8 mouse cellular contexts compared by ENCODE assay signal in genomic region chr2:112267547-112268269, GRCm38 (mm10). TPM values are rescaled to one million over a fixed set of nuclear protein-coding genes. Genes with fewer than 3 reads are reported as not detected.
DNase-seq lines count a peak whose midpoint lies in the region; ATAC-seq and TF ChIP-seq lines count a peak whose summit lies in the region.

No protein-coding gene starts in this region.

- H3K27ac ChIP-seq in kidney, embryonic 15.5 days, result no peak overlapping the region
- H3K27ac ChIP-seq in brown adipose tissue, adult 24 weeks (replicated peaks; ENCODE audit: low read depth, low read length), result peak overlapping the region; percentile 34; the same call in 1 of the 2 replicates
- no peak overlapping the region for H3K27ac ChIP-seq in hindbrain, postnatal 0 days
- no peak overlapping the region for H3K27ac ChIP-seq in midbrain, embryonic 16.5 days (ENCODE audit: low read length)

- peaks cover 28% of the 10 kb centered on the region for H3K4me1 ChIP-seq in kidney, embryonic 15.5 days
- peaks cover 7% of the 10 kb centered on the region for H3K4me1 ChIP-seq in brown adipose tissue, adult 24 weeks (ENCODE audit: control insufficient read depth, insufficient read depth, insufficient read length, low read length)
- H3K4me1 ChIP-seq in hindbrain, postnatal 0 days (ENCODE audit: insufficient read depth, low read length), result peaks cover 20% of the 10 kb centered on the region
- peaks cover 45% of the 10 kb centered on the region for H3K4me1 ChIP-seq in midbrain, embryonic 16.5 days (ENCODE audit: control insufficient read depth, insufficient read depth, low read length)

- peak overlapping the region; percentile 78 for H3K4me2 ChIP-seq in kidney, embryonic 15.5 days
- peak overlapping the region; percentile 87 for H3K4me2 ChIP-seq in hindbrain, postnatal 0 days (ENCODE audit: low read depth, low read length)
- peak overlapping the region; percentile 92 for H3K4me2 ChIP-seq in midbrain, embryonic 16.5 days (ENCODE audit: low read length)

- no peaks in the 10 kb centered on the region for H3K9me3 ChIP-seq in kidney, embryonic 15.5 days (replicated peaks)
- H3K9me3 ChIP-seq in hindbrain, postnatal 0 days (ENCODE audit: low read length), result no peaks in the 10 kb centered on the region
- no peaks in the 10 kb centered on the region for H3K9me3 ChIP-seq in midbrain, embryonic 16.5 days (replicated peaks; ENCODE audit: control insufficient read depth, low read length, poor library complexity, severe bottlenecking)

- no peak for ATAC-seq in kidney, embryonic 15.5 days (replicated peaks; ENCODE audit: low FRiP score)
- no peak for ATAC-seq in hindbrain, postnatal 0 days
- ATAC-seq in midbrain, embryonic 16.5 days, result no peak

- no peak overlapping the region for H3K9ac ChIP-seq in kidney, embryonic 15.5 days
- H3K9ac ChIP-seq in hindbrain, postnatal 0 days (replicated peaks; ENCODE audit: low read length), result no peak overlapping the region; the same call in 1 of the 2 replicates
- no peak overlapping the region for H3K9ac ChIP-seq in midbrain, embryonic 16.5 days (ENCODE audit: low read depth, low read length)

- TF ChIP-seq CTCF in hindbrain, postnatal 0 days (IDR thresholded peaks at IDR 0.05; ENCODE audit: low read depth), result no peak

- H3K4me3 ChIP-seq in kidney, embryonic 15.5 days (replicated peaks), result peak overlapping the region; percentile 89
- peak overlapping the region; percentile 22; the same call in 1 of the 2 replicates for H3K4me3 ChIP-seq in brown adipose tissue, adult 24 weeks (ENCODE audit: insufficient read depth, low read depth, low read length)
- peak overlapping the region; percentile 87 for H3K4me3 ChIP-seq in hindbrain, postnatal 0 days (ENCODE audit: low read length)
- peak overlapping the region; percentile 91 for H3K4me3 ChIP-seq in midbrain, embryonic 16.5 days (ENCODE audit: low read depth, low read length)

- no peaks in the 10 kb centered on the region for H3K27me3 ChIP-seq in kidney, embryonic 15.5 days
- no peaks in the 10 kb centered on the region for H3K27me3 ChIP-seq in hindbrain, postnatal 0 days (ENCODE audit: insufficient read depth, low read length)
- H3K27me3 ChIP-seq in midbrain, embryonic 16.5 days (ENCODE audit: control insufficient read depth, insufficient read depth, low read depth, low read length), result no peaks in the 10 kb centered on the region

- no peak for DNase-seq in kidney, postnatal 4 days
- no peak for DNase-seq in hindbrain, postnatal 0 days (ENCODE audit: low spot score)
- DNase-seq in thymus, postnatal 10 days (ENCODE audit: low spot score in 2 of 2), result no peak
- no peak for DNase-seq in thymus, postnatal 14 days
- no peak for DNase-seq in layer of hippocampus, postnatal 25 days (ENCODE audit: extremely low spot score in 1 of 2, low spot score in 1 of 2)

- no peaks in the 10 kb centered on the region for H3K36me3 ChIP-seq in kidney, embryonic 15.5 days
- H3K36me3 ChIP-seq in hindbrain, postnatal 0 days (ENCODE audit: insufficient read depth, low read length), result no peaks in the 10 kb centered on the region
- no peaks in the 10 kb centered on the region for H3K36me3 ChIP-seq in midbrain, embryonic 16.5 days (ENCODE audit: control insufficient read depth, insufficient read depth, low read length)

- 62% methylated on average over 8 of the region's 8 CpGs for WGBS in kidney, embryonic 15.5 days
- 68% methylated on average over 8 of the region's 8 CpGs for WGBS in hindbrain, postnatal 0 days
- 76% methylated on average over 8 of the region's 8 CpGs for WGBS in midbrain, embryonic 16.5 days

RNA-seq across cellular contexts. Expression of gene Gm21985, which starts 1.6 kb away (rescaled TPM):
- polyA plus RNA-seq in kidney, embryonic 15.5 days (2015; fragmentation: Nextera tagmentation; extraction: Ambion mirVana), result not detected in 2 replicates
- not detected in 2 replicates for polyA plus RNA-seq in brown adipose tissue, adult 24 weeks (2012; ENCODE audit: insufficient read depth, insufficient read length, missing spikeins)
- total RNA-seq in hindbrain, postnatal 0 days (2014; rRNA removed), result not detected in 2 replicates
- polyA plus RNA-seq in hindbrain, postnatal 0 days (2015; fragmentation: Nextera tagmentation; extraction: Ambion mirVana), result not detected in 2 replicates
- 0.08 TPM in 1 of 2 replicates, not detected in the other for polyA plus RNA-seq in midbrain, embryonic 16.5 days (2015; fragmentation: Nextera tagmentation; extraction: Ambion mirVana)
- 1 to 10 TPM in 1 of 2 experiments, under 1 TPM in 1; 0.54 to 5.3 TPM for total RNA-seq in layer of hippocampus, postnatal 25 days (2021)

RNA-seq across cellular contexts. Expression of gene Slc12a6, which starts 2.1 kb away (rescaled TPM):
- 9.5 and 10.7 TPM in 2 replicates for polyA plus RNA-seq in kidney, embryonic 15.5 days (2015; fragmentation: Nextera tagmentation; extraction: Ambion mirVana)
- 10.4 and 10.8 TPM in 2 replicates for polyA plus RNA-seq in brown adipose tissue, adult 24 weeks (2012; ENCODE audit: insufficient read depth, insufficient read length, missing spikeins)
- total RNA-seq in hindbrain, postnatal 0 days (2014; rRNA removed), result 55.5 and 68.2 TPM in 2 replicates
- 12.6 and 13.6 TPM in 2 replicates for polyA plus RNA-seq in hindbrain, postnatal 0 days (2015; fragmentation: Nextera tagmentation; extraction: Ambion mirVana)
- 19.2 and 20.8 TPM in 2 replicates for polyA plus RNA-seq in midbrain, embryonic 16.5 days (2015; fragmentation: Nextera tagmentation; extraction: Ambion mirVana)
- total RNA-seq in layer of hippocampus, postnatal 25 days (2021), result 100 to 1,000 TPM in 1 of 2 experiments, 10 to 100 TPM in 1; 94.4 to 109 TPM

RNA-seq across cellular contexts. Expression of gene Nop10, which starts 6.0 kb away (rescaled TPM):
- polyA plus RNA-seq in kidney, embryonic 15.5 days (2015; fragmentation: Nextera tagmentation; extraction: Ambion mirVana), result 242 and 259 TPM in 2 replicates
- polyA plus RNA-seq in brown adipose tissue, adult 24 weeks (2012; ENCODE audit: insufficient read depth, insufficient read length, missing spikeins), result 166 and 235 TPM in 2 replicates
- total RNA-seq in hindbrain, postnatal 0 days (2014; rRNA removed), result 61.0 and 115 TPM in 2 replicates
- polyA plus RNA-seq in hindbrain, postnatal 0 days (2015; fragmentation: Nextera tagmentation; extraction: Ambion mirVana), result 177 and 183 TPM in 2 replicates
- 153 and 155 TPM in 2 replicates for polyA plus RNA-seq in midbrain, embryonic 16.5 days (2015; fragmentation: Nextera tagmentation; extraction: Ambion mirVana)
- total RNA-seq in layer of hippocampus, postnatal 25 days (2021), result 10 to 100 TPM; 53.6 to 59.6 TPM

RNA-seq across cellular contexts. Expression of gene Nutm1, which starts 8.6 kb away (rescaled TPM):
- 0.08 TPM in 1 of 2 replicates, not detected in the other for polyA plus RNA-seq in kidney, embryonic 15.5 days (2015; fragmentation: Nextera tagmentation; extraction: Ambion mirVana)
- not detected in 2 replicates for polyA plus RNA-seq in brown adipose tissue, adult 24 weeks (2012; ENCODE audit: insufficient read depth, insufficient read length, missing spikeins)
- total RNA-seq in hindbrain, postnatal 0 days (2014; rRNA removed), result 0.05 TPM in 1 of 2 replicates, not detected in the other
- 0.06 and 0.11 TPM in 2 replicates for polyA plus RNA-seq in hindbrain, postnatal 0 days (2015; fragmentation: Nextera tagmentation; extraction: Ambion mirVana)
- not detected in 2 replicates for polyA plus RNA-seq in midbrain, embryonic 16.5 days (2015; fragmentation: Nextera tagmentation; extraction: Ambion mirVana)
- total RNA-seq in layer of hippocampus, postnatal 25 days (2021), result not detected

RNA-seq across cellular contexts. Expression of gene Lpcat4, which starts 28.4 kb away (rescaled TPM):
- polyA plus RNA-seq in kidney, embryonic 15.5 days (2015; fragmentation: Nextera tagmentation; extraction: Ambion mirVana), result 23.1 and 25.7 TPM in 2 replicates
- polyA plus RNA-seq in brown adipose tissue, adult 24 weeks (2012; ENCODE audit: insufficient read depth, insufficient read length, missing spikeins), result 1.3 and 2.0 TPM in 2 replicates
- 21.3 and 44.7 TPM in 2 replicates for total RNA-seq in hindbrain, postnatal 0 days (2014; rRNA removed)
- polyA plus RNA-seq in hindbrain, postnatal 0 days (2015; fragmentation: Nextera tagmentation; extraction: Ambion mirVana), result 20.8 and 22.8 TPM in 2 replicates
- 22.6 and 24.5 TPM in 2 replicates for polyA plus RNA-seq in midbrain, embryonic 16.5 days (2015; fragmentation: Nextera tagmentation; extraction: Ambion mirVana)
- 10 to 100 TPM; 78.7 to 95.6 TPM for total RNA-seq in layer of hippocampus, postnatal 25 days (2021)

Comparison
In these comparisons a context has a peak if more than half of its experiments do, and no peak if none do; other contexts are left out.
1. H3K4me3 ChIP-seq: peak in every context shown above with its lines; median percentile 91 in midbrain, embryonic 16.5 days; 89 in kidney, embryonic 15.5 days; 87 in hindbrain, postnatal 0 days; 22 in brown adipose tissue, adult 24 weeks.